Mouse (Mus musculus) heart, postnatal 0 days (tissue): ENCODE data around the gene Tmem238. TPM values are rescaled to one million over a fixed set of nuclear protein-coding genes. Genes with fewer than 3 reads are reported as not detected.

Source experiments
- ATAC-seq: fragments of 200-750 bp; cut with Nextera tagmentation; 2 replicates; pipeline ENCODE4 v1.8.0; 2017; ENCODE audit warnings: low read depth, moderate number of reproducible peaks, moderate library complexity; ENCODE audit not compliant: insufficient read depth
- DNase-seq: peaks from one replicate; pipeline ENCODE4 v3.0.0-alpha.2; 2016; ENCODE audit warnings: low spot score
- H3K27ac ChIP-seq: fragments of 300-500 bp; sonication (generic); 2 replicates; pipeline ENCODE4 v1.5.1; 2014; ENCODE audit warnings: low read depth, mild to moderate bottlenecking
- H3K27me3 ChIP-seq: fragments of 300-500 bp; sonication (generic); 2 replicates; pipeline ENCODE4 v1.6.1; 2014; ENCODE audit warnings: low read length, mixed read lengths; ENCODE audit not compliant: control insufficient read depth, insufficient read depth
- H3K36me3 ChIP-seq: fragments of 300-500 bp; sonication (generic); replicated peaks from 2 replicates; pipeline ENCODE4 v1.6.1; 2014; ENCODE audit warnings: low read length, mixed read lengths; ENCODE audit not compliant: control insufficient read depth, insufficient read depth
- H3K4me1 ChIP-seq: fragments of 300-500 bp; sonication (generic); 2 replicates; pipeline ENCODE4 v1.6.1; 2014; ENCODE audit warnings: antibody characterized with exemption; ENCODE audit not compliant: control insufficient read depth, insufficient read depth
- H3K4me2 ChIP-seq: fragments of 300-500 bp; sonication (generic); 2 replicates; pipeline ENCODE4 v1.6.1; 2014; ENCODE audit warnings: low read depth, mild to moderate bottlenecking, low read length, moderate library complexity
- H3K4me3 ChIP-seq: fragments of 300-500 bp; sonication (generic); 2 replicates; pipeline ENCODE4 v1.5.1; 2014; ENCODE audit warnings: low read depth, low read length
- H3K9ac ChIP-seq: fragments of 300-500 bp; sonication (generic); replicated peaks from 2 replicates; pipeline ENCODE4 v1.6.1; 2014; ENCODE audit warnings: low read depth, low read length, mixed read lengths
- H3K9me3 ChIP-seq: fragments of 300-500 bp; sonication (generic); replicated peaks from 2 replicates; pipeline ENCODE4 v1.6.1; 2016; ENCODE audit warnings: low read length; ENCODE audit not compliant: control insufficient read depth
- CTCF ChIP-seq: IDR thresholded peaks from 2 replicates; pipeline ENCODE4 v1.5.1; 2016; ENCODE audit warnings: antibody characterized with exemption, control low read depth, low read depth
- EP300 ChIP-seq: IDR thresholded peaks from 2 replicates; pipeline ENCODE4 v1.6.1; 2016; ENCODE audit warnings: antibody characterized with exemption, low read depth
- WGBS: fragments of 180-500 bp; shearing (Covaris S2); extraction: QIAGEN DNeasy Blood & Tissue Kit; methylation state at CpG from one replicate; pipeline ENCODE4 v1.1.7; 2014; 5-methylcytosine and 5-hydroxymethylcytosine counted together
- polyA plus RNA-seq: library from polyadenylated mRNA; unstranded; fragments of >200 nt; fragmentation: Nextera tagmentation; extraction: Ambion mirVana; gene quantifications from 2 replicates; pipeline ENCODE4 v1.2.1, GENCODE M21; 2015
- total RNA-seq: library from RNA; depleted of rRNA; stranded (reverse); fragments of >200 nt; gene quantifications from 2 replicates; pipeline ENCODE4 v1.2.3, GENCODE M21; 2014; ENCODE audit warnings: low replicate concordance

The Tmem238 gene
- total and polyA plus RNA-seq, 2 experiments from 2014 or later = 2.2 to 8.6 TPM

- 31% methylated on average over 5 of the region's 5 CpGs for WGBS
- no peaks in the 10 kb centered on the region for H3K36me3 ChIP-seq
- no peaks in the 10 kb centered on the region for H3K4me1 ChIP-seq
- TF ChIP-seq EP300 (no peak), CTCF (no peak)
- peaks cover 54% of the 10 kb centered on the region for H3K27me3 ChIP-seq
- no peak overlapping the region for H3K4me3 ChIP-seq
- 0 out of 2 replicates have a peak, but pooled peaks have one; percentile 15 for ATAC-seq
- DNase-seq = no peak
- H3K4me2 ChIP-seq = no peak overlapping the region
- no peak overlapping the region for H3K27ac ChIP-seq
- no peaks in the 10 kb centered on the region for H3K9me3 ChIP-seq
- H3K9ac ChIP-seq = no peak overlapping the region
These were observed 9.5 kb downstream of the Tmem238 start for GRCm38 (mm10) chr7:4779921-4780320.

- Histone ChIP-seq H3K36me3 (no peaks in the 10 kb centered on the region), H3K9ac (no peak overlapping the region), H3K4me2 (no peak overlapping the region), H3K9me3 (no peaks in the 10 kb centered on the region), H3K27me3 (peaks cover 61% of the 10 kb centered on the region), H3K27ac (no peak overlapping the region), H3K4me1 (no peaks in the 10 kb centered on the region), H3K4me3 (no peak overlapping the region)
- TF ChIP-seq EP300 = no peak
- TF ChIP-seq CTCF = no peak
- DNase-seq = no peak
- ATAC-seq = no peak
- WGBS = 6% methylated on average over 19 of the region's 20 CpGs
These were observed 11.4 kb downstream of the Tmem238 start for GRCm38 (mm10) chr7:4777851-4778637.

- DNase-seq = no peak
- peak; percentile 39 for ATAC-seq
- Histone ChIP-seq H3K9ac (0 out of 2 replicates have a peak overlapping the region, but pooled peaks have one; percentile 18), H3K4me2 (peak overlapping the region; percentile 55), H3K27me3 (peaks cover 61% of the 10 kb centered on the region), H3K27ac (no peak overlapping the region), H3K9me3 (no peaks in the 10 kb centered on the region; the same call in 1 of the 2 replicates), H3K4me3 (peak overlapping the region; percentile 36), H3K4me1 (no peaks in the 10 kb centered on the region), H3K36me3 (no peaks in the 10 kb centered on the region)
- no peak for TF ChIP-seq CTCF
- no peak for TF ChIP-seq EP300
- WGBS = 1% methylated on average over 41 of the region's 56 CpGs
These were observed 12.3 kb downstream of the Tmem238 start for GRCm38 (mm10) chr7:4776861-4777830.

- H3K4me1 ChIP-seq = no peaks in the 10 kb centered on the region
- H3K9me3 ChIP-seq = no peaks in the 10 kb centered on the region; the same call in 1 of the 2 replicates
- DNase-seq = no peak
- 35% methylated on average over 10 of the region's 10 CpGs for WGBS
- no peak overlapping the region for H3K9ac ChIP-seq
- H3K27me3 ChIP-seq = peaks cover 61% of the 10 kb centered on the region
- TF ChIP-seq CTCF = no peak
- TF ChIP-seq EP300 = no peak
- H3K4me2 ChIP-seq = no peak overlapping the region
- H3K27ac ChIP-seq = no peak overlapping the region
- H3K36me3 ChIP-seq = no peaks in the 10 kb centered on the region
- no peak for ATAC-seq
- no peak overlapping the region for H3K4me3 ChIP-seq
These were observed 13.3 kb downstream of the Tmem238 start for GRCm38 (mm10) chr7:4776131-4776530.

GRCm38 (mm10) chr7:4771202-4771601, 18.3 kb downstream of the Tmem238 start, which contains the start of gene Fam71e2:
Fam71e2 (minus strand) TSS chr7:4771302.
- no peak within 1 kb of the TSS for H3K4me3 ChIP-seq
- no peak for ATAC-seq
- H3K4me1 ChIP-seq = no peaks in the 10 kb centered on the region
- H3K36me3 ChIP-seq = no peaks in the 10 kb centered on the region
- H3K27ac ChIP-seq = no peak within 1 kb of the TSS
- H3K9me3 ChIP-seq = no peaks in the 10 kb centered on the region; the same call in 1 of the 2 replicates
- H3K4me2 ChIP-seq = no peak within 1 kb of the TSS
- DNase-seq = no peak
- WGBS = 67% methylated on average over 5 of the region's 5 CpGs
- no peak within 1 kb of the TSS for H3K9ac ChIP-seq
- no peak for TF ChIP-seq EP300
- TF ChIP-seq CTCF = no peak
- peaks cover 20% of the 10 kb centered on the region for H3K27me3 ChIP-seq
